Mouse (Mus musculus) lung, adult 18-20 months (tissue): ENCODE data around the gene Ninl.
"Not testable (repeated sequence)": the region's sequence is repeated elsewhere in the genome, so short reads cannot be mapped to it uniquely, and the experiment has no call there.

Experiments
- DNase-seq, 2 experiments: peaks; one replicate each; pipeline ENCODE4 v3.0.0; 2022; ENCODE audit warnings: mixed read lengths in 2 of 2

Gene Ninl

DNA sequence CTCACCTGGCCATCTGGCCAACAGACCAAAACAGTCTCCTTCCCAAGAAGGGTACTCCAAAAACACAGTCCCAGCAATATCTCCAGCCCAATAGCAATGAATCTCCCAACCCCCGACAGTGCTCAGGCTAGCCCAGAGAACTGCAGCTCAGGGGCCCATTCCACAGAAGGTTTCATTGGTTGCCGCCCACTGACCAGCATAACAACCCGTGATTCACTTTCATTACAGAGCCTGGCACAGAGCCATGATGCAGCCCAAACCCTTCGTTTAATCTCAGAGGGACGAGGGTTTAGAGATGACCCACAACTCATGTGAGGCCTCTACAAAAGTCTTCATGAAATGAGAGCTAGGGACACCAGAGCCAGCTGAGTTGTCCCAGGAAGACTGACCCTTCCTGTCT, 90.4 kb downstream of the Ninl start:
- DNase-seq, result no peak

DNA sequence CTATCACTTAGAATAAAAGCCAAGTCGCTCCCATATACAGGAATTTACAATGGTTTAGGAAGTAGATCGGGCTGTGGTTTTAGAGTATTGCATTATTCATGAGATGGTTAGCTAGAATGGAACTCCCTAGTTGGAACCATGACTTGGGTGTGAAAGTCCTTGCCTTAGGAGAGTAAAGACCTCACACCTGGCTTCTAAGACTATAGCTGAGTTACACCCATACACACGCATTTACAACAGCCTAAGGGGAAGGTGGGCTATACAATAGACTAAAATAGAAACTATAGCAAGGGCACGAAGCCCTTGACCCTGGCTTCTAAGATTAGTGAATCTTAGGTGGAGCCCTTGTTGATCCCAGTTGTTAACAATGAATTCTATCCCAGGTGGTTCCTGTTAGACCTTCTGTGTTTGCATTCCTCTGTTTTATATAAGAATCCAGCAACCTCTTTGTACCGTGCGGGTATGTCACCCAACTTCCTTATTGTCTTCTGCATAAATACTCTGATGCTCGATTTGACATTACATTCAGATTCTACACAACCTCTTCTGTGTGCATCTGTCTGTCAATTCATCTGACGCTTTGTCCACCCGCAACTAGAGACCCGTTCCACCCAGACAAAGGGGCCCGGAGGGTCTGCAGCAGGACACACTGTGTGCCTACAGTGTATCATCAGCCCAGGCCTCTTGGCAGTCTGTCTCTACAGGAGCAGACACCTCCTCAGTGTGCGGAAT, 91.1 kb downstream of the Ninl start:
- DNase-seq, result not testable (repeated sequence)

DNA sequence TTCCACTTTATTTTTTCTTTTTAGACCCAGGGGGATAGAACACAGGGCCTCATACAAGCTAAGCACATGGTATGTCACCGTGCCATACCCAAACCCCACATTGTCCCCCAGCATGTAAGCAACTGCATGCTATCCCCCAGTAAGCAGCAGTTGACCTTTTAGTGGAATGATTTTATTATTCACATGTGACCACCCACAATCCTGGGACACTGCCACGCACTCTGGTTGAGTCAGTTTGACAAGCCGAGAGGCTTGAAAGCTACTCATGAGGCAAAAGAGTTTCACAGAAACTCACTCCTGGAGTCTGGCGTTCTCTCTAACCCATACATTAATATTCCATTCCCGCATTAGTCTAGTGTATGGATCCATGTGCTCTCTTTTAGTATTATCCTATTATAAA, 91.8 kb downstream of the Ninl start:
- not testable (repeated sequence) for DNase-seq

DNA sequence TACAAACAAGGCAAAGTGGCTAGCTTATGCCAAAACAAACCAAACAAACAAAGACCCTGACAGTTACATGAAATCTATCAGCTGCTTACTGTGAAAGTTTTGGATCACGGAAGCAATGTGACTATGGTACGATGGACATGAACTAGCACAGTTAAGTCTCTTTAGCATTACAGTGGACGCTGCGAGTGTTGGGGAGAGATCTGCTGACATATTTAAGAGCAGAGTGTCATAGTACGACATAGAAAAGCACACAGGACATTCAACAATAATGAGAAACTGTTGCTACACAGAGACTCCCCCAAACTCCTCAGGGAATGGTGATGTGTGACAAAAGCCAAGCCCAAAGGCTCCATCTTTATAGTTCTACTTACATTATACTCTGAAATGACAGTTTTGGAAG, 95.2 kb downstream of the Ninl start:
- DNase-seq, result no peak

DNA sequence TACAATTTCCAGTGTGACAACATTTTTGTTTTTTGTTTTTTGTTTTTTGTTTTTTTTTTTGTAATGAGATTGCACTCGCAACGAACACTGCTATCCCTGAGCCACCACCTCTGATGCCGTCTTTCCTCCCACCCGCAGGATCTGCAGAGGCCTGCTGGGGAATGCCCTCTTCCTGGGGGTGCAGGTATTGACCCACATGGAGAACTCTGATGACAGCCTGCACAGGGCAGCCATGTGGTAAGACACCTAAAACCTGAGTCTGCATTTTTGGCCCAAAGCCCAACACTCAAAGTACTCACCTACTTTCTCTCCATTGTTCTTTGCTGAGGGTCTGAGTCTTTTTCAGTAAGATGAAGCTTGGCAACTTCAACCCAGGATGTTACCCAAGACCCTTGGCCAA, 104.5 kb downstream of the Ninl start:
- DNase-seq, result no peak

DNA sequence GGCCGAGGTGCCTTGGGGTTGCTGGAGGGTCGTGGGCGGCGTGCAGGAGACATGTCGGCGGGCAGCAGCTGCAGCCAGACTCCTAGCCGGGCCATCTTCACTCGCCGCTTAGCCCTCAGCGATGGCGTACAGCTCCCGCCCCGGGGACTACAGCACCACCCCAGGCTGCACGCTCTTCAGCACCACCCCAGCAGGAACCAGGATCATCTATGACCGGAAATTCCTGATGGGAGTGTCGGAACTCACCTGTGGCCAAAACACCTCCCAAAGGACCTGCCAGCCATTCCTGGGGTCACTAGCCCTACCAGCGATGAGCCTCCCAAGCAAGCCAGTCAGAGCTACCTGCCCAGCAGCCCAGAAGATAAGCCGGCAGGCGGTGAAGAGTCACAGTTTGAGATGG, 105.7 kb downstream of the Ninl start:
- no peak for DNase-seq

DNA sequence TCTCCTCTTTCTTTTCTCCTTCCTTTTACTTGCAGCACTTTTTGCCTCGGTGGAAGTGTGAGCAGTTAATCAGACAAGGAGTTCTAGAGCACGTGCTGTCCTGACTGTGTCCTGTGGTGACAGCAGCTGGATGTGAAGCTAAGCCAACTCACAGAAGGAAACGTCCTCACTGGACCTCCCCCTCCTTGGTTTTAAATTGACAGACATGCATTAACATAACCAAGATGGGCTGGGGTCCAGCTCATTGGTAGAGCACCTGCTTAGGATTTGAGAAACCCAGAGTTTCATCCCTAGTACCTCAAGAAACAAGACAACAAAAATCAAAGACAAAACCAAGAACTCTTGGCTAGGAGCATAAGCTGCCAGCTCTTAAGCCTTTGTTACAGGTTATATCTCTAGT, 108.4 kb downstream of the Ninl start:
- DNase-seq, result no peak

DNA sequence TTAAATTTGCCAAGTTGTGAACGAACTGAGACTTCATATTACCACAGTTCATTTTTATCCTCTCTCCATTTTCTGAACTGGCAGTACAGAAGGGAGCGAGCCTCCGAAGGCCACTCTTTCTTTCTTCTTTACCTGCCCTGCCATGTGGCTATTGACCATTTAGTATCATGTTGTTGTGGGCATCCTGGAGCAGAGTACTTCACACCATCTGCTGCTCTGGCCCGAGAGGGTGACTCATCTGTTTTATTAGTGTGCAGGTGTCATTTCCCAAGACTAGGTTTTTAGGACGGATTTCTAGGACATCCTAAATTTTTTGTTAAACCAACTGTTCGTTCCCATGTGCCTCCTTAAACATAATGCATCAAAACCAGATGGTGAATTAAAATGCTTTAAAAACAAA, 110.0 kb downstream of the Ninl start:
- DNase-seq, result no peak

DNA sequence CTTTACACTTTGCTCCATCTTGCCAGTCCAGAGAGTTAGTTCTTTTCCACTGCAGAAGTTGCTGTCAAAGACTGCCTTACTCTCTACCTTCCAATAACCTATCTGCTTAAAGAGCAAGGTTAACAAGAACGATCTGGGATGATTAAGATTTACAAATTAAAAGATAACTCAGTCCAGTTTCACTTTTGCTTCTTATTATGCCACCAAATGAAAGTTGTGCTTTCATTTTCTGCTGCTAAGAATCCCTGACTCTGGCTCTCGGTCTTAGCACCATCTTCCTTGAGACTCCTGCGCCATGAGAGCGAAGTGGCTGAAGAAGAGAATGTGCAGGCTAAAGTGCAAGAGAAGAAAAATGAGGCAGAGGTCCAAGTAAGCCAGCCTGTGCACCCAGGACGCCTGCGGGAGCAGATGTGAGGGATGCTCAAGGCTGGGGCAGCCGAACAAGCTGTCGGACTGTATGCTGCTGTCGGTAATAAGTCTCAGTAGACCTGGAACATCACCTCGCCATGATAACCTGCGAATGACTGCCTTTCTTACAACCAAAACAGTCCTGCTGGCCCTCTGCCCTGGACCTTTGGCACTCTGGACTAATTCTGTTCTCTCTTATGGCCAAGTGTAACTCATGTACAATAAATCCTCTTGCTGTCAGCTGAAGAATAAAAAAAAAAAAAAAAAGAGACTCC, 112.0 kb downstream of the Ninl start:
- no peak for DNase-seq

DNA sequence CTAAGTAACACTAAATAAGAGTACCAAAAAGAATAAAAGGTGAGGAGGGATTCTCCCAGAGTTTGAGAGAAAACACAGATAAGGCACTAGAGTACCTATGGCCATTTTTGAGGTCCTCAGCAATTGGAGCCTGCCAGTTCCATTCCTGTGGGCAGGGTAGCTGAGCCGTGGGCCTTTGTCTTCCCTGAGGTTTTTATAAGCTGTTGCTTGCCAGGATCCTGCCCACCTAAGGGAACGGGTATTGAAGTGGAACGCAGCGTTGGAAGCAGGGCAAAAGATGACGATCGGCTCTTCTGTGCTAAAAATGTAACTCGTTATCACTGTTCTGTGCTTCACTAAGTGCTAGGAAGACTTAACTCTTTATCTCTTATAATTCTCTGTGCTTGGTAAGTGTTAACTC, 115.7 kb downstream of the Ninl start:
- no peak for DNase-seq

DNA sequence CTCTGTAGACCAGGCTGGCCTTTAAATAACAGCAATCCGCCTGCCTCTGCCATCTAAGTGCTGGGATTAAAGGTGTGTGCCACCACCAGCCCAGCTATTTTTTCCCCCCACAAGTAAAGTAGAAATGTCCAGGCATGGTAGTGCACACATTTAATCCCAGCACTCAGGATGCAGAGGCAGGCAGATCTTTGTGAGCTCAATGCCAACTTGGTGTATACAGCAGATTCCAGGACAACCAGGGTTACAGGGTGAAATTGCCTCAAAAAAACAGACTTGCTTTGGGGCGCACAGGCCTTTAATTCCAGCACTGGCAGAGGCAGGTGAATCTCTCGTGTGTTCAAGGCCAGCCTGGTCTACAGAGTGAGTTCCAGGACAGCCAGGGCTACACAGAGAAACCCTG, 116.2 kb downstream of the Ninl start:
- DNase-seq, result no peak

DNA sequence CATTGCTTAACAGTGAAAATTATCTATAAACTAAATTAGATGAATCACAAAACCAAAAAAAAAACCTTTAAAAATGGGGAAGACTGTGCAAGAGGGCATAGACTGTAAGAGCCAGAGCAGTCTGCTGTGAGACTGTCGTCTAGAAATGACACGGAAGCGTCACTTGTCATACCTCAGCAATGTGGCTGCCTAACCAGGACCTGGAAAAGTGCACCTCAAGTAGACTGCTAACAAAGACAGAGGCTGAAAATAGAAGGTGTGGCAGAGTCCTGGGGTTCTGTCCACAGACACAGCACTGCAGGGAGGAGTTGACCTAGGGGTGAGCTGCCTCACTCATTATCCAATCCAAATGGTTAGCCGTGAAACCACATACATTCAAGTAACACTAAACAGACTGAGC, 117.0 kb downstream of the Ninl start:
- DNase-seq, result no peak

DNA sequence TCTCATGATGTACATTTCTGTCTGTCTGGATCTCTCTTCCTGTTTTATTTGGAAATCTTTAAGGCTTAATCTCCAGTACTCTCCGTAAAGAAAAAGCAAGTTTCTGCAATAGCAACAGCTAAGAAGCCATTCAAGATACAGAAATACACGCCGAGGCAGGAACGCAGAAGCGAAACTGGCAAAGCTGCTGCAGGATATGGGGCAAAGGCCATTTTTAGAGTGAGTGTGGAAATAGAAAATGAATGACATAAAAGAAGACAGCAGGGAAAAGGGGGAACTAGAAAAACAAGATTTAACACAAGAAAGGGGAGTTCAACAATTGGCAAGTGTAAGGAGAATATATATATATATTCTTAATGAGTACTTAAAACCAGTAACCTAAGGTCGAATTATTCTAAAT, 117.5 kb downstream of the Ninl start:
- no peak for DNase-seq

DNA sequence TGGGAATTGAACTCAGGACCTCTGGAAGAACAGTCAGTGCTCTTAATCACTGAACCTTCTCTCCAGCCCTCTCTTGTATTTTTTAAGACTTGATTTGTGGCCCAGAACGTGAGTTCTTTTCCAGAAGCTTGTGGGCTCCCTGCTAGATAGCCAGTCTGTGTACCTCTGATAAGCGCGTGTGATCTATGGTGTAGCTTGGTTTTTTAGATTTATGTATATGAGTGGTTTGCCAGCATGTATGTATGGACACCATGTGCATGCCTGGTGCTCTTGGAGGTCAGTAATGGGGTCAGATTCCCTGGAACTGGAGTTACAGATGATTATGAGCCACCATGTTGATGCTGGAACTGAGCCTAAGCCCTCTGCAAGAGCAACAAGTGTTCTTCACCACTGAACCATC, 118.6 kb downstream of the Ninl start:
- no peak for DNase-seq

DNA sequence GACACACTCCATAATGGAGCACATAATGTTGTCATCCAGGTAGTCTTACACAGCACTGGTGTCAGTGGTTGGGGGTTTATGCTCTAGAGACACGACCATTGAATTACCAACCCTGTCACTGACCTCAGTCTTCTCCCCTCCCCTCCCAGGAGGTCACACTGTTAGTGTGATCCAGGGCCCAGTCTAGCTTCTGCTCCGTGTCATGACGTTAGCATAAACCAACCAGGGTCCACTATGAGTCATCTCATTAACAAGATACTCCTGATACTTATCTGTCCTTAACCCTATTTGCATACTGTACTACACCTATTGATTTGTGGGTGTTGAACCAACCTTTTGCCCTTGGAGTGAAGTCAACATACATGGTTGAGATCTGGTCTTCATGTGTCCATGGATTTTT, 120.5 kb downstream of the Ninl start:
- DNase-seq, result no peak

DNA sequence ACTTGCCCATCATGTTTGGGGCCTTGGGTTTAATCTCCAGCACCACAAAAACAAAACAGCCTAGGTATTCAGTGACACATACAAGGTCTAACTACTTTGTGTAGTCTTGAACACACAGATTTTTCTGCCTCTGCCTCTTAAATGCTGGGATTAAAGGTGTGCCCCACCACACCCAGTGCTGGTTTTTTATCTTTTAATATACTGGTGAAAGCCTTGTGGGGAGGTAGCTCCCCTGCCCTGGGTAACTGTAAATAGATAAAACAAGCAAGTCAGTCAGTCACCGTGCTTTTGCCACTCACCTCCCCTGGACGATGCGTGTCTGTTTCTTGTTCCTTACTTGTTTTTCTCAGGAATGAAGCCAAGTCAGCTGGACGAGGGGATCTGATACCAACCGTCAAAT, 123.4 kb downstream of the Ninl start:
- DNase-seq, result no peak

DNA sequence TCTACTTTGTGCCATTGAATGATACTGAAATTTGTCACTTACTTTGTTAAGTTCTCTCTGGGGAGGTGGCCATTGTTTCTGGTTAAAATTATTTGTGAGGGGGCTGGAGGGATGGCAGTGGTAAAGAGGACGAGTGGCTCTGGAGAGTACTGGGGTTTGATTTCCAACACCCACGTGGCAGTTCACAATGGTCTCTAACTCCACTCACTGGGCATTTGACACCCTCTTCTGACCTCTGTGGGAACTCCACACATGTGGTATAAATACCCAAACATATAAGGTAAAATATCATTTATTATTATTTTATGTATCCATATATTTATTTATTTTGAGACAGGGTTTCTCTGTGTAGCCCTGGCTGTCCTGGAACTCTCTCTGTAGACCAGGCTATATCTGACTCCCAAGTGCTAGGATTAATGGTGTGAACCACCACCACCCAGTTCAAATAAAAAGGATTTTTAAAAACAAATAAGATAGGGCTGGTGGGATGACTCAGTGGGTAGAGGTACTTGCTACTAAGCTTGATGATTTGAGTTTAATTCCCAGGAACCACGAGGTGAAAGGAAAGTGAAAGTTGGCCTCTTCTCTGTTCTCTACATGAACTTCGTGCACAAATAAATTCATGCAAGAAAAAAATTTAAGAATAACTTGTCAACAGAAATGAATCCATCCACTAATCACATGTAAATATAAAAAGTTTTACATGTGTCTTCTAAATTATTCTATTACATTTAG, 124.2 kb downstream of the Ninl start:
- DNase-seq, result no peak

DNA sequence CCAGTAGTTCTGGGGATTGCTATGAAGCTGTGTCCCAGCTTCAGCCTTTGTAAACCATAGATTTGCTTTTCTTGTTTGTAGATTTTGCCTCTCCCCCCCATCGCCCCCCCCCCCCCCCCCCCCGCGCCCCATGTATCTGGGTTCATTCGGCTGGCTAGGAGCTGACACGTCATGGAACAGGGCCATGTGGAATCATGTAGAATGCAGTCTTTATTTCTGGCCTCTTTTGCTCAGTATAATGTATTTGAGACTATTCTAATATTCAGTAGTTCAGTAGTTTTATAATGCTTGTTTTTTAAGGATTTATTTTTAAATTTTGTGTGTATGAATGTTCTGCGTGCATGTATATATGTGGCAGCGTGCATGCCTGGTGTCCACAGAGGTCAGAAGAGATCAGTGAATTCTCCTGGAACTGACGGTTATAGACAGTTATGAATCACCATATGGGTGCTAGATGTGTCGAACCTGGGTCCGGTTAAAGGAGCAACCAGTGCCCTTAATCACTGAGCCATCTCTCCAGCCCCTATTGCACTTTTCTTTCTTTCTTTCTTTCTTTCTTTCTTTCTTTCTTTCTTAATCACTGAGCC, 128.8 kb downstream of the Ninl start:
- DNase-seq, result no peak

DNA sequence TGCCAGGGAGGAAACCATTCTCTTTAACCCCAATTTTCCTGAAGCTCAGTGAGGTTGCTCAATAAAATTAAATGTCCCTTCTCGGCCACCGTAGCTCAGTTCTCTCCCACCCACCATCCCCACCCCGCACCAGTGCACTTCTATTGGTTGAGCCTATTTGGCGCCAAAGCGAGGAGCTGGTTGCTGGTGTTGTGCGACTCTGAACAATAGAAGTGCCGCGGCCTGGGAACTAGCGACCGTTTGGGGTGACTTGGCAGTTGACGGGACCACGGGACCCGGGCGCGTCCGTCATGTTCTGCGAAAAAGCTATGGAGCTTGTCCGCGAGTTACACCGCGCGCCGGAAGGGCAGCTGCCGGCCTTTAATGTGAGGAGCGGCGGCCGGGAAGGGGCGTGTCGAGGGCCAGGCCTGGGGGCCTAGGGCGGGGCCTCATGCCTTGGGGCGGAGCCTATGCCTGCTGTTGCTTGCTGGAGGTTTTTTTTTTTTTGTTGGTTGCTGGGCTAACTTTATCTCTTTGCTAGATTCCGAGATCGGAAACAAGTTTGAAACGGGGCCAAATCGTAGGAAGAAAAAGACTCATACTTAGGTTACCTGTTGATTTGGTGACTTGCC, 129.6 kb downstream of the Ninl start:
- peak; percentile 94 to 95 for DNase-seq

DNA sequence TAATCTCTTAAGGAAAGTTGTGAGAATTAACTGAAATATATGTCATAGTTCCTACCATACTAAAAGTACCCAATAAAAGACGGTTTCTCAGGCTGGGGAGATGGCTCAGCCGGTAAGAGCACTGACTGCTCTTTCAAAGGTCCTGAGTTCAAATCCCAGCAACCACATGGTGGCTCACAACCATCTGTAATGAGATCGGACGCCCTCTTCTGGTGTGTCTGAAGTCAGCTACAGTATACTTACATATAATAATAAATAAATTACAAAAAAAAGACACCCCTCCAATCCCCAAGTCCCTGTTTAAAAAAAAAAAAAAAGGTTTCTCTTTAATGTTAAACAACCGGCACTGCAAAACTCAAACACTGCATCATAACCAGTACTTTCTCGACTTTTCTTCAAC, 130.3 kb downstream of the Ninl start:
- DNase-seq, result not testable (repeated sequence)

DNA sequence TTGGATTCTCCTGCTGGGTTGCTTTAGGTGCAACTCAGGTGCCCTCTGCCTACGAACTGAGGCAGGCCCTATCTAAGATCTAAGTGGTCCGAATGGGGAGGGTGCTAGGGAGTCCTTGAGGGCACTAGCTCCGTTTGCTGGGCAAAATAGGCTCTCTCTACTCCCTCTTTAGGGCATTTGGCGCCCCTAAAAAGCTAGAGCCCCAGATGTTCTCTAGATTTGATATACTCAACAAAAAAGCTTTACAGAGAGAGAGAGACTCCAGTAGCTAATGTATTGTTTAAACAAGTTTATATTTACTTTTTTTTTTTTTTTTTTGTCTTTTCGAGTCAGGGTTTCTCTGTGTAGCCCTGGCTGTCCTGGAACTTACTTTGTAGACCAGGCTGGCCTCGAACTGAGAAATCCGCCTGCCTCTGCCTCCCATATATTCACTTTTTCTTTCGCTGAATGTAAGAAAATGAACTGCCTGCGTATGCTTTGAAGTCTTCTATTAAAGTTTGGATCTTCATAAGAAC, 134.2 kb downstream of the Ninl start, which contains the start of gene Gins1:
Gene Gins1, plus strand, starts transcription at position 465 of the 515 bp plus-strand sequence.
- DNase-seq, result no peak

DNA sequence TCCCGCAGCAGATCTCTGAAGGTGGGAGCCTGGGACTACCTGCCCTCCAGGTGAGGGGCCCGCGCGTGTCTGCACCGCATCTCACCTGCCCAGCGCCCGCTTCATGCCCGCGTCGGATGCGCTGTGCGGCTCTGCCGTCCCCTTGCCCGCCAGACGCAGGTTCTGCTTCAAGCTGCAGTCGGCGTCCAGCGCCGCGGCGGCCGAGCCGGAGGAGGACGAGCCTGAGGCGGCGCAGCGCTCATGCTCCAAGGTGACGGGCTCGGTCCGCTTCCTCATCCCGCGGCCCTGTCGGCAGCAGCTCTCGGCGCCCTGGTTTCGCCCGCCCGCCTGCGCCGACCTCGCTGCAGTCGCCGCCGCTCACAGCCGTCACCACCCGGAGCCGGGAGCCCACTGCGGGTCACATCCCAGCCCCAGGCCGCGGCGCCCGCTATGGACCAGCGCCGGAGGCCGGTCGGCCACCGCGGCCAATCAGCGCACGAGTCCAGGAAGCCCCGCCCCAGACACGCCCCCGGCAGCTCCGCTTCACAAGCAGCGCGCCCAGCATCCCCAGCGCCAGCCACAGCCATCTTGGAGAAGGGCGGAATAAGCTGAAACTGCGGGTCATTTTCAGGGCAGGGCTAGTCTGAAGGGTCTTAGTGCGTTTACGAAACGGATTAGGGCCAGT, 134.8 kb downstream of the Ninl start, which contains the start of gene Abhd12:
Gene Abhd12, minus strand, starts transcription at position 470 of the 664 bp plus-strand sequence.
- peak; percentile 98 for DNase-seq
